ENCODE assay signal across 21 mouse cellular contexts in the genomic region with DNA sequence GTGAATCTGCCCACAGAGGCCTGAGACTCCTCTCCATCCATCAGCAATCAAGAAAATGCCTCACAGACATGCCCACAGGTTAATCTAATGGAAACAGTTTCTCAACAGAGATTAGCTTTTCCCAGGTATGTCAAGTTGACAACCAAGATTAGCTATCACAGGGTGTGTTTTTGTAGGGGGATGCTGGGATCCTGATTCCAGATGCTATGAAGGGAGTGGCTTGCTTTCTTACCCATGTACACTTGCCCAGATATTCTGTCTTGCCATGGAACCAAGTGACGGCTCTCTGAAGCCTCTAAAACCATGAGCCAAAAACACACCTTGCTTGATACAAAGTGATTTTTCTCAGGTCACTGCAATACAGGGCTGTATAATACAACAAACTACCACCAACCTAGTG. TPM values are rescaled to one million over a fixed set of nuclear protein-coding genes. Genes with fewer than 3 reads are reported as not detected.
A peak's percentile ranks its signal among the peaks of the same experiment; 100 is the strongest.
DNase-seq lines count a peak whose midpoint lies in the region; ATAC-seq lines count a peak whose summit lies in the region.
"Had no signal": no experiment of that assay in that cellular context is flagged by ENCODE, and none has a peak within 500 bp of the region (broad histone marks: within the 10 kb centered on the region; RNA-seq: fewer than 3 reads in every experiment).

No protein-coding gene starts in this region.

- H3K27me3 ChIP-seq in heart, embryonic 12.5 days (replicated peaks), result no peaks in the 10 kb centered on the region
- no peaks in the 10 kb centered on the region for H3K27me3 ChIP-seq in midbrain, embryonic 10.5 days (ENCODE audit: low read depth, poor library complexity, severe bottlenecking)
- no peaks in the 10 kb centered on the region for H3K27me3 ChIP-seq in midbrain, embryonic 16.5 days (ENCODE audit: control insufficient read depth, insufficient read depth, low read depth, low read length)
- H3K27me3 ChIP-seq in midbrain, embryonic 11.5 days (ENCODE audit: control insufficient read depth, insufficient read depth, low read length), result no peaks in the 10 kb centered on the region
- H3K27me3 ChIP-seq in midbrain, embryonic 15.5 days (replicated peaks), result no peaks in the 10 kb centered on the region
- H3K27me3 ChIP-seq: CH12.LX, Patski had no signal

- H3K36me3 ChIP-seq in heart, embryonic 12.5 days, result peaks cover 5% of the 10 kb centered on the region; the same call in 1 of the 2 replicates
- no peaks in the 10 kb centered on the region for H3K36me3 ChIP-seq in midbrain, embryonic 10.5 days
- H3K36me3 ChIP-seq in midbrain, embryonic 16.5 days (ENCODE audit: control insufficient read depth, insufficient read depth, low read length), result no peaks in the 10 kb centered on the region
- no peaks in the 10 kb centered on the region for H3K36me3 ChIP-seq in midbrain, embryonic 11.5 days (ENCODE audit: control insufficient read depth, insufficient read depth, low read length)
- no peaks in the 10 kb centered on the region for H3K36me3 ChIP-seq in midbrain, embryonic 15.5 days (replicated peaks)

- no peaks in the 10 kb centered on the region for H3K9me3 ChIP-seq in heart, embryonic 12.5 days (replicated peaks)
- H3K9me3 ChIP-seq in midbrain, embryonic 10.5 days (replicated peaks), result no peaks in the 10 kb centered on the region
- no peaks in the 10 kb centered on the region for H3K9me3 ChIP-seq in midbrain, embryonic 16.5 days (replicated peaks; ENCODE audit: control insufficient read depth, low read length, poor library complexity, severe bottlenecking)
- no peaks in the 10 kb centered on the region for H3K9me3 ChIP-seq in midbrain, embryonic 11.5 days (ENCODE audit: control insufficient read depth, low read length)
- H3K9me3 ChIP-seq in midbrain, embryonic 15.5 days, result no peaks in the 10 kb centered on the region
- H3K9me3 ChIP-seq: G1E had no signal

- H3K27ac ChIP-seq in heart, embryonic 12.5 days (ENCODE audit: poor library complexity, severe bottlenecking), result no peak overlapping the region
- H3K27ac ChIP-seq in midbrain, embryonic 10.5 days (replicated peaks), result 0 out of 2 replicates have a peak overlapping the region, but pooled peaks have one; percentile 33
- H3K27ac ChIP-seq in midbrain, embryonic 16.5 days (ENCODE audit: low read length), result no peak overlapping the region
- no peak overlapping the region for H3K27ac ChIP-seq in midbrain, embryonic 11.5 days (ENCODE audit: low read depth, low read length)
- H3K27ac ChIP-seq in midbrain, embryonic 15.5 days, result no peak overlapping the region

- H3K4me1 ChIP-seq in heart, embryonic 12.5 days (replicated peaks), result peaks cover 13% of the 10 kb centered on the region
- peaks cover 62% of the 10 kb centered on the region for H3K4me1 ChIP-seq in midbrain, embryonic 10.5 days
- peaks cover 4% of the 10 kb centered on the region; the same call in 1 of the 2 replicates for H3K4me1 ChIP-seq in midbrain, embryonic 16.5 days (ENCODE audit: control insufficient read depth, insufficient read depth, low read length)
- peaks cover 6% of the 10 kb centered on the region for H3K4me1 ChIP-seq in midbrain, embryonic 11.5 days (ENCODE audit: control insufficient read depth, insufficient read depth, low read length)
- H3K4me1 ChIP-seq in midbrain, embryonic 15.5 days, result 0 out of 2 replicates have a peak, but pooled peaks cover 3% of the 10 kb centered on the region

- WGBS in heart, embryonic 12.5 days, result 79% methylated on average over 1 of the region's 1 CpGs
- WGBS in midbrain, embryonic 10.5 days, result 100% methylated on average over 1 of the region's 1 CpGs
- WGBS in midbrain, embryonic 16.5 days, result 97% methylated on average over 1 of the region's 1 CpGs
- 93% methylated on average over 1 of the region's 1 CpGs for WGBS in midbrain, embryonic 11.5 days
- 89% methylated on average over 1 of the region's 1 CpGs for WGBS in midbrain, embryonic 15.5 days

- no peak for ATAC-seq in heart, embryonic 12.5 days (ENCODE audit: insufficient number of reproducible peaks, low FRiP score)
- no peak for ATAC-seq in midbrain, embryonic 16.5 days
- ATAC-seq in midbrain, embryonic 11.5 days (ENCODE audit: low FRiP score), result no peak
- no peak for ATAC-seq in midbrain, embryonic 15.5 days (replicated peaks)
- ATAC-seq: activated CD4-positive, CD25-positive, alpha-beta regulatory T cell, adult 4 months; CD4-positive, CD25-positive, alpha-beta regulatory T cell, adult 4 months; Patski had no signal

- H3K4me2 ChIP-seq in heart, embryonic 12.5 days, result no peak overlapping the region
- H3K4me2 ChIP-seq in midbrain, embryonic 16.5 days (ENCODE audit: low read length), result no peak overlapping the region
- H3K4me2 ChIP-seq in midbrain, embryonic 11.5 days, result no peak overlapping the region
- H3K4me2 ChIP-seq in midbrain, embryonic 15.5 days, result no peak overlapping the region

- H3K9ac ChIP-seq in heart, embryonic 12.5 days, result no peak overlapping the region
- no peak overlapping the region for H3K9ac ChIP-seq in midbrain, embryonic 16.5 days (ENCODE audit: low read depth, low read length)
- H3K9ac ChIP-seq in midbrain, embryonic 11.5 days (ENCODE audit: low read length), result no peak overlapping the region
- H3K9ac ChIP-seq in midbrain, embryonic 15.5 days, result no peak overlapping the region

- H3K4me3 ChIP-seq in heart, embryonic 12.5 days, result no peak overlapping the region
- no peak overlapping the region for H3K4me3 ChIP-seq in midbrain, embryonic 10.5 days
- H3K4me3 ChIP-seq in midbrain, embryonic 16.5 days (ENCODE audit: low read depth, low read length), result no peak overlapping the region
- H3K4me3 ChIP-seq in midbrain, embryonic 11.5 days (ENCODE audit: low read depth, low read length), result no peak overlapping the region
- no peak overlapping the region for H3K4me3 ChIP-seq in midbrain, embryonic 15.5 days

- peak; percentile 51 for DNase-seq in heart, adult 11 months
- no peak for DNase-seq in midbrain, embryonic 10.5 days (ENCODE audit: low spot score)
- DNase-seq in midbrain, embryonic 11.5 days (ENCODE audit: low spot score, missing footprints), result peak; percentile 65
- DNase-seq: adrenal gland, adult 2 months; adrenal gland, adult 8-10 months; adrenal gland, postnatal 10 days; adrenal gland, postnatal 14 days; adrenal gland, postnatal 25 days; adrenal gland, postnatal 36 days; B cell, adult 2 months; cerebellum, adult 11 months; cerebellum, adult 11-12 months; cerebellum, adult 18-20 months had no signal

RNA-seq across cellular contexts. Expression of gene Spsb4, which starts 45.5 kb away (rescaled TPM):
- polyA plus RNA-seq in heart, embryonic 12.5 days (2016; fragmentation: Nextera tagmentation; extraction: Ambion mirVana), result 66.1 and 67.6 TPM in 2 replicates
- 174 and 175 TPM in 2 replicates for polyA plus RNA-seq in midbrain, embryonic 10.5 days (2016; fragmentation: Nextera tagmentation; extraction: Ambion mirVana)
- polyA plus RNA-seq in midbrain, embryonic 16.5 days (2015; fragmentation: Nextera tagmentation; extraction: Ambion mirVana), result 23.5 and 28.3 TPM in 2 replicates
- polyA plus RNA-seq in midbrain, embryonic 11.5 days (2014; fragmentation: Nextera tagmentation; extraction: Ambion mirVana), result 107 and 115 TPM in 2 replicates
- 31.7 and 39.0 TPM in 2 replicates for polyA plus RNA-seq in midbrain, embryonic 15.5 days (2015; fragmentation: Nextera tagmentation; extraction: Ambion mirVana)
- polyA plus RNA-seq: CD4-positive, CD25-positive, alpha-beta regulatory T cell, adult 4 months; G1E had no signal

RNA-seq across cellular contexts. Expression of gene Slc25a36, which starts 46.8 kb away (rescaled TPM):
- polyA plus RNA-seq in heart, embryonic 12.5 days (2016; fragmentation: Nextera tagmentation; extraction: Ambion mirVana), result 91.8 and 98.3 TPM in 2 replicates
- 61.2 and 66.5 TPM in 2 replicates for polyA plus RNA-seq in midbrain, embryonic 10.5 days (2016; fragmentation: Nextera tagmentation; extraction: Ambion mirVana)
- polyA plus RNA-seq in midbrain, embryonic 16.5 days (2015; fragmentation: Nextera tagmentation; extraction: Ambion mirVana), result 69.3 and 79.3 TPM in 2 replicates
- 81.4 and 87.4 TPM in 2 replicates for polyA plus RNA-seq in midbrain, embryonic 11.5 days (2014; fragmentation: Nextera tagmentation; extraction: Ambion mirVana)
- 68.4 and 76.7 TPM in 2 replicates for polyA plus RNA-seq in midbrain, embryonic 15.5 days (2015; fragmentation: Nextera tagmentation; extraction: Ambion mirVana)
